Mouse (Mus musculus) lung, adult 10 weeks (tissue): ENCODE measurements around the gene Lce1e. TPM values are rescaled to one million over a fixed set of nuclear protein-coding genes. Genes with fewer than 3 reads are reported as not detected.

Experiments used
- polyA plus RNA-seq: library from polyadenylated mRNA; stranded (reverse); fragments of 350-450 nt; fragmentation: Illumina TruSeq; extraction: RNeasy Lipid Tissue Mini Kit (QIAGEN cat#74804); gene quantifications from one replicate; pipeline ENCODE4 v1.2.3, GENCODE M21; 2014; ENCODE audit warnings: low read depth, low replicate concordance; ENCODE audit not compliant: insufficient read depth

Lce1e gene
- not detected for polyA plus RNA-seq

DNA sequence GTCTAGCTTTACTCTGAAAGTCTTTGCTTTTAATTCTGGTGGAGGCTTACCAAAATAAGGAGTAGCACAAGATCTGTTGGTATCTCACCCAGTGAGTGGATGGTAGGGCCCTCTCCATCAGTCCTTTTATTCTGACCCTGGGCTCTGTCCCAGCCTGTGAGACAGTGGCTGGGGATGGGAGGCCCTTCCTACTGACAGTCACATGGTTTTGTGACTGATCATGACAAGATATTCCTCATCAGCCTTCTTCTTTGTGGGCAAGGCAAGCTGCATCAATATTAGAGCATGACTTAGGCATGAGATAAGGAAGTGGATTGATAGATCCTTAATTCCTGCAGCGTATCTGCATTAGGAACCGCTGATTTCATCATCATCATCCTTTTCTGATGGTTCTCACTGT lies at the start of gene Lce1e:
Gene Lce1e (minus strand): TSS at position 101 of the 400 bp plus-strand sequence.

DNA sequence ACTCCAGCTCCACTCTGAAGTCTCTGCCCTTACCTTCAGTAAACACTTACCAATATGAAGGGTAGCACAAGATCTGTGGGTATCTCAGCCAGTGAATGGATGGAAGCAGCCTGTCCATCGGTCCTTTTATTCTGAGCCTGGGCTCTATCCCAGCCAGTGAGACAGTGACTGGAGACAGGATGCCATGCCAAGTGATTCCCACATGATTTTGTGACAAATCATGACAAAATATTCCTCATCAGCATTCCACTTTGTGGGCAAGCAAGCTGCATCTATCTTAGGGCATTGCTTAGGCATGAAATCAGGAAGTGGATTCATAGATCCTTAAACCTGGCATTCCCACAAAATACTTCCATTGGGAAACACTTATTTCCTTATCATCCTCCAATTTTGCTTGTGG lies 43.4 kb upstream of the Lce1e start, which contains the start of gene Lce1g:
Gene Lce1g (minus strand): TSS at position 101 of the 400 bp plus-strand sequence.

DNA sequence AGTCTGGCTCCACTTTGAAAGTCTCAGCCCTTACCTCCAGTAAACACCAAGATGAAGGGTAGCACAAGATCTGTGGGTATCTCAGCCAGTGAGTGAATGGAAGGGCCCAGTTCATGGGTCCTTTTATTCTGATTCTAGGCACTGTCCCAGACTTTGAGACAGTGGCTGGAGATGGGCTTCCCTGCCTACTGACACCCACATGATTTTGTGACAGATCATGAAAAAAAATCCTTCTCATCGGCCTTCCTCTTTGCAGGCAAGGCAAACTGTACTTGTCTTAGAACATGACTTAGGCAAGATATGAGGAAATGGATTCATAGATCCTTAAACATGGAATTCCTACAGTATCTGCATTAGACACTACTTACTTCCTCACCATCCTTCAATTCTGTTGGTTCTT lies 30.1 kb upstream of the Lce1e start, which contains the start of gene Gm38119:
Gene Gm38119 (minus strand): TSS at position 101 of the 400 bp plus-strand sequence.

DNA sequence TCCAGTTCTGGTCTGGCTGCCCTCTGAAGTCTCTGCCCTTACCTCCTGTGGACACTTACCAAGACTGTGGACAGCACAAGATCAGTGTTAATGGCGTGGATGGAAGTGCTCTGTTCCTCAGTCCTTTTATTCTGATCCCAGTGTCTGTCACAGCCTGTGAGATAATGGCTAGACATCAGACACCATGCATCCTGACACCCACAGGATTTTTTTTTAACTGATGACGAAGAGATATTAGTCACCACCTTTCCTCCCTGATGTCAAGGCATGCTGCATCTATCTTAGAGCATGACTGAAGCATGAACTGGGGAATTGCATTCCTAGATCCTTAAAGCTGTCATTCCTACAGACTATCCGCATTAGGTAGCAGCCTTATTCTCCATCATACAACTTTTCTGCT lies 11.4 kb upstream of the Lce1e start, which contains the start of gene Lce1f:
Gene Lce1f (minus strand): TSS at position 101 of the 400 bp plus-strand sequence.

DNA sequence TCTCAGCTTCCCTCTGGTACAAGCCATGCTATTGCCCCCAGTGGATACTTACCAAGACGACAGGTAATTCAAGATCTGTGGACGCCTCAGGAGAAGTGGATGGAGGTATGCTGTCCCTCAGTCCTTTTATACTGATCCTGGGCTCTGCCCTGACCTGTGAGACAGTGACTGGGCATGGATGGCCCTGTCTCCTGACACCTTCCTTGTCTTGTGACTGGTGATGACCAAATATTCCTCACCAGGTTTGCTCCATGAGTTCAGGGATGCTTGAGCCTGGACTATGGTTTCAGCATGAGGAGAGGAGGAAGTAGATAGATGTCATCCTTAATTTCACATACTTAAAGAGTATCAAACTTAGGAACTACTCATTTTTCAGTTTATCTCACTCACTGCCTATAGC lies 21.8 kb downstream of the Lce1e start, which contains the start of gene Lce1d:
Gene Lce1d (minus strand): TSS at position 101 of the 400 bp plus-strand sequence.

DNA sequence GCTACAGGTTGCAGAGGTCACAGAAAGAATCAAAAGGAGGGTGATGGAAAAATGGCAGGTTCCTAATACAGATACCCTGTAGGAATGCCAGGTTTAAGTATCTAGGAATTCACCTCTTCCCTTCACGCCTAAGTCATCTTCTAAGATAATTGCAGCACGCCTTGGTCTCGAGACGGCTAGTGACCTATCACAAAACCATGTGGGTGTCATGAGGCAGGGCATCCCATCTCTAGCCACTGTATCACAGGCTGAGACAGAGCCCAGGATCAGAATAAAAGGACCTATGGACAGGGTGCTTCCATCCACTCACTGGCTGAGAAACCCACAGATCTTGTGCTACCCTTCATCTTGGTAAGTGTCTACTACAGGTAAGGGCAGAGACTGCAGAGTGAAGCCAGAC lies 29.9 kb downstream of the Lce1e start, which contains the start of gene Lce1c:
Gene Lce1c (plus strand): TSS at position 301 of the 400 bp plus-strand sequence.

DNA sequence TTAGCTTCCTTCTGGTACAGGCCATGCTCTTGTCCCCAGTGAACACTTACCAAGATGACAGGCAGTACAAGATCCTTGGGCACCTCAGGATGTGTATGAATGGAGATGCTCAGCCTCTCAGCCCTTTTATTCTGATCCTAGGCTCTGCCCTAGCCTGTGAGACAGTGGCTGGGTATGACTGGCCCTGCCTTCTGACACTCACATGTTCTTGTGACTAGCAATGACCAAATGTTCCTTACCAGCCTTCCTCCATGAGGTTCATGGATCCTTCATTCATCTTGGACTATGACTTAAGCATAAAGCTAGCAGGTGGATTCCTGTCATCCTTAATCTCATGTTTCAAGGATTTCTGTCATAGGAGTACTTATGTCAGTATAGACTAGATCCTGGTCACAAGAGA lies 38.7 kb downstream of the Lce1e start, which contains the start of gene Lce1a2:
Gene Lce1a2 (minus strand): TSS at position 101 of the 400 bp plus-strand sequence.

Other genes with a start within 250 kb of the Lce1e start
- 3.2 TPM for gene Sprr1a, start 223.2 kb downstream of the Lce1e start, polyA plus RNA-seq
- gene Sprr4, start 208.6 kb downstream of the Lce1e start, polyA plus RNA-seq, result not detected
- gene 2310046K23Rik, start 174.6 kb downstream of the Lce1e start, polyA plus RNA-seq, result not detected
- 0.97 TPM for gene Ivl, start 135.3 kb downstream of the Lce1e start, polyA plus RNA-seq
- not detected for gene Smcp, start 120.1 kb downstream of the Lce1e start, polyA plus RNA-seq
- gene 2210017I01Rik, start 101.6 kb downstream of the Lce1e start, polyA plus RNA-seq, result not detected
- gene Lce6a, start 87.4 kb downstream of the Lce1e start, polyA plus RNA-seq, result not detected
- not detected for gene Lce1a1, start 60.8 kb downstream of the Lce1e start, polyA plus RNA-seq
- not detected for gene Lce1b, start 52.1 kb downstream of the Lce1e start, polyA plus RNA-seq
- gene Lce1a2, start 38.8 kb downstream of the Lce1e start, polyA plus RNA-seq, result not detected
- gene Lce1c, start 29.8 kb downstream of the Lce1e start, polyA plus RNA-seq, result not detected
- gene Lce1d, start 21.9 kb downstream of the Lce1e start, polyA plus RNA-seq, result not detected
- not detected for gene Lce1f, start 11.3 kb upstream of the Lce1e start, polyA plus RNA-seq
- gene Gm38119, start 30.0 kb upstream of the Lce1e start, polyA plus RNA-seq, result not detected
- not detected for gene Lce1g, start 43.3 kb upstream of the Lce1e start, polyA plus RNA-seq
- not detected for gene Lce1h, start 56.0 kb upstream of the Lce1e start, polyA plus RNA-seq
- gene Lce1i, start 69.8 kb upstream of the Lce1e start, polyA plus RNA-seq, result not detected
- gene Lce1j, start 81.4 kb upstream of the Lce1e start, polyA plus RNA-seq, result not detected
- not detected for gene Lce1k, start 98.8 kb upstream of the Lce1e start, polyA plus RNA-seq
- not detected for gene Kprp, start 118.2 kb upstream of the Lce1e start, polyA plus RNA-seq
- gene Lce1l, start 142.2 kb upstream of the Lce1e start, polyA plus RNA-seq, result not detected
- gene 2310050C09Rik, start 161.1 kb upstream of the Lce1e start, polyA plus RNA-seq, result not detected
- gene Lce3a, start 217.2 kb upstream of the Lce1e start, polyA plus RNA-seq, result not detected
- not detected for gene Lce3b, start 223.9 kb upstream of the Lce1e start, polyA plus RNA-seq
- not detected for gene Lce3c, start 235.4 kb upstream of the Lce1e start, polyA plus RNA-seq
- gene Lce3d, start 248.3 kb upstream of the Lce1e start, polyA plus RNA-seq, result not detected